Mouse (Mus musculus) ovary, postnatal 36 days (tissue): ENCODE measurements around the gene Rnaseh2a.

Source experiments
- DNase-seq: peaks from one replicate; pipeline ENCODE4 v3.0.0; 2022; ENCODE audit warnings: low spot score, mixed read lengths

The Rnaseh2a gene

DNA sequence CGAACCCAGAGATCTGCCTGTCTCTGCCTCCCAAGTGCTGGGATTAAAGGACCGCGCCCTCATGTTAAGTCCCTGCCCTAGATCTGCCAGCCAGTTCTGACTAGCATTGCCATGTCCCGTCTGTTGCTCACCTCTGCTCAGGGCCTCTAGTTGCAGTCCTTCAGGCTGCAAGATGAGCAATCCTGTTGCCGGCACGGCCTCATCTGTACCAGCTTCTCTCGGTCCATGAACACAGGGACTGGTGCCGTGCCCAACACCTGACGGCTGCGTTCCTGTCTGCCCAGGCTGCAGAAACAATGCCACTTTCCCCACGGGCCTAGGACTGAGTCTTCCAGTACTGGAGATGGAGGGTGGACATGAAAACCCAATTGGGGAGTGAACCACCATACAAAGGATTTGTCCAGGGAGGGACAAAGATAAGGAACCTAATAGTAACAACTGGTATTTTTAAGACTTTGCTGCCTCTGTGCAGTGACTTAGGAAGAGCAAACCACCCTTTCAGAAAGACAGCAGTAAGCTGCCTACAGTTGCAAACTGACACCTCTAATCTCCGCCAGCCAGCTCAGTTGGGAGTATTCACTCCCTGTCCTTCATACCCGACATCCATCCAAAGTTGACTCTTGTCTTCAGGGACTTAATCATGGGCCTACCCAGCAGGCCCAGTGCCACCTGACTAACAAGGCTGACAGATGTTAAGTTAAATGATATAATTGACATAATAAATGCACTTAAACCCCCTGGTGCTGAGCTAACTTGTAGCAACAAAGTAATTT, 1.8 kb downstream of the Rnaseh2a start:
- no peak for DNase-seq

DNA sequence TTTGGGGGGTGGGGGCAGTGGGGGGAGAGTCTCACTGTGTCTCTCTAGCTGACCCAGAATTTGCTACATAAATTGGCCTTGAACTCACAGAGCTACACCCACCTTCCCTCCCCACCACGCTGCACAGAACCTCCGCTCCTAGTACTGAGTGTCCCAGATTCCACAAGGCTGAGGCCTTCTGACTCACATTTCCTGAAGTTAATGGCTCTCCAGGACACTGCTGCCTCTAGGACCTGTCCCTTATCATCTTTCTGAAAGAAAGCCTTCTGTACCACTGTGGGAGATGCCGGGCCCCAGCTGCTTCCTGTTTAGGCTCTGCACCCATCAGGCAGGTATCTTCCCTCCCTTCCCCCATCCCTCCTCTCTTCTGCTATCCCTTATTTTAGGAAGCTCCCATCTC, 3.0 kb downstream of the Rnaseh2a start:
- DNase-seq = no peak

GRCm38 (mm10) chr8:84965731-84966291, 3.8 kb downstream of the Rnaseh2a start:
- DNase-seq = peak; percentile 91

DNA sequence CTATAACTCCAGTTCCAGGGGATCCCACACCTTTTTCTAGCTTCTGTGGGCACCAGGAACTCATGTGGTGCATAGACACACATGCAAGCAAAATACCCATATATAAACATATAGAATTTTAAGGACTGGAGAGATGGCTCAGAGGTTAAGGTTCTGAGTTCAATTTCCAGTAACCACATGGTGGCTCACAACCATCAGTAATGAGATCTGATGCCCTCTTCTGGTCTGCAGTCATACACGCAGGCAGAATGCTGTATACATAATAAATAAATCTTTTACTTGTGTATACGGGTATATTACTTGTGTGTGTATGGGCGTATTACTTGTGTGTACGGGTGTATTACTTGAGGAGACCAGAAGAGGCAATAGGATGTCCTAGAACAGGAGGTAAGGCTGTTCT, 5.6 kb downstream of the Rnaseh2a start:
- DNase-seq = no peak

DNA sequence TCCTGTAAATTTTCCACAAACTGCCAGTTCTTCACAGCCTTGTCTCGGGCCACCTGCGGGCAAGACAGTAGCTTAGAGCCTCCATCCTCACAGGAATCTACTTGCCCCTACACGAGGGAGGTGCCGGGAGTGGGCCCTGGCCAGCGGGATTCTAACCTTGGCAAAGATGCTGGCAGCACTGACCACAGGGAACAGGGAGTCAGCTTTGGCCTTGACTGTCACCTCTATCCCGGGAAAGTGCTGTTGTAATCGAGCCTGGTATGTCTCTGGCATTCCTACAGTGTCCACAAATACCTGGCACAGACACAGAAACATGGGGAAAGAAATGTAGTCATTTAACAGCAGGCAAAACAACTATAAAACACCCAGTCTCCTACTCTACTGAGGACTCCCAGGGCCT, 9.8 kb downstream of the Rnaseh2a start:
- no peak for DNase-seq

GRCm38 (mm10) chr8:84956768-84957167, 12.8 kb downstream of the Rnaseh2a start:
- DNase-seq = no peak

DNA sequence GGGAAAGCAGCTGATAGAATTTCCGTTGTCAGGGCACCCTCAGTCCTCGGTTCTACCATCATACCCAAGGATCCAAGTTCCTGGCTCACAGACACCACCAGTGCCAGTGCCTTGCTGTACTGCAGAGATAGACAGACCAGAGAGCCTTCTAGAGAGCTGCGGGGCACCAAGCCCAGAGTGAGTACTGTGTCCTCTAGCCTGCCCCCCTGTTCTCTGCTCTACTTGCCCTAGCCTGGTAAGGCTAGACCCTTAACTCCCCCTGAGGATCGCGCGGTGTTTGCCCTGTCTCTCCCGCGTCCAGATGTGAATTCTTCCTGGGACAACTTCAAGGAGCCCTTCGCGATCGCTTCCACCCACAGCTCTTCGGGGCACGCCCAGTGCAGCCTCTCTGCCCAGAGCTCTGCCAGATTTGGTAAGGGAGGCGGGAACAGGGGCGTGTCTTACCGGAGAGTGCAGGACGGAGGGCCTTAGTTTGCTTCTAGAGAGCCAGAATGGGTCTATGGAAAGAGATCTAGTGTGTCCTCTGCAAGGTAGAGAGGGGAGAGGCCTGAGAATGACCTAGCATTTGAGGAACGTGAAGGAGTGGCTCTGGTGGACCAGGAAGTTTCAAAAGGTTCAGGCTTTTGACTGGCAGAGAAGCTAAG, 16.8 kb downstream of the Rnaseh2a start:
- peak; percentile 53 for DNase-seq

DNA sequence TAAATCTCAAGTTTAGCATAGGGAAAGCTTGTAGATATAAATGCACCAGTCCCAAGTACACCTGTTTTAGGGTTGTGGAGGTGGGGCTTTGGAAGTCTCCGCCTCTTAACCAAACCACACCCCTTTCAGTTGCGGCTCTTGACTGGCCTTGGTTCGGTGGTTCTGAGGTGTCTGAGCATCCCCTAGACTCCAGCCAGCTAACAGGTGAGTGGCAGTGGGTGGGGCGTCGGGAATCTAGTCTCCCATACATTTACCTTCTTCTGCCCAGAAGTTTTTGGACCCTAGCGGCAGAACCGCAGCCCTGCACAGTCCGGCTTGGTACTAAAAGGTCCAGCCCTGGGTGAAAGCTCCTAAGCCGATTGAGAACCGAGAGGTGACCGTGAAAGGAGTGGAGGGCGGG, 19.8 kb downstream of the Rnaseh2a start:
- no peak for DNase-seq

DNA sequence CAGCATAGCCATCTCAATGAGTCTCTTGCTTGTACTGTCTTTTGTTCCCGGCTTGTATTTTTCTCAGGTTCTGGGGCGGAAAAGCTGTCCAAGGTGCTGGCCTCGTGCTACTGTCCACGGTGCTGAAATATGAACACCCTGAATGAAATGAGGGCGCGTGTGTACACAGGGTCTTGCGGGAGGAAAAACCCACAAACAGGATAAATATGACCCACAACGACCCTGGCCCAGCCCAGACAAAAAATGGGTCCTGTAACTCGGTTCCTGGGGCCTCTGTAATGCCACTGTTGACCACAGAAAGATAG, 22.4 kb downstream of the Rnaseh2a start:
- DNase-seq = peak; percentile 53

GRCm38 (mm10) chr8:84946528-84947240, 22.9 kb downstream of the Rnaseh2a start, which contains the start of gene Rtbdn:
Gene Rtbdn (plus strand): TSS chr8:84946991.
- DNase-seq = no peak

DNA sequence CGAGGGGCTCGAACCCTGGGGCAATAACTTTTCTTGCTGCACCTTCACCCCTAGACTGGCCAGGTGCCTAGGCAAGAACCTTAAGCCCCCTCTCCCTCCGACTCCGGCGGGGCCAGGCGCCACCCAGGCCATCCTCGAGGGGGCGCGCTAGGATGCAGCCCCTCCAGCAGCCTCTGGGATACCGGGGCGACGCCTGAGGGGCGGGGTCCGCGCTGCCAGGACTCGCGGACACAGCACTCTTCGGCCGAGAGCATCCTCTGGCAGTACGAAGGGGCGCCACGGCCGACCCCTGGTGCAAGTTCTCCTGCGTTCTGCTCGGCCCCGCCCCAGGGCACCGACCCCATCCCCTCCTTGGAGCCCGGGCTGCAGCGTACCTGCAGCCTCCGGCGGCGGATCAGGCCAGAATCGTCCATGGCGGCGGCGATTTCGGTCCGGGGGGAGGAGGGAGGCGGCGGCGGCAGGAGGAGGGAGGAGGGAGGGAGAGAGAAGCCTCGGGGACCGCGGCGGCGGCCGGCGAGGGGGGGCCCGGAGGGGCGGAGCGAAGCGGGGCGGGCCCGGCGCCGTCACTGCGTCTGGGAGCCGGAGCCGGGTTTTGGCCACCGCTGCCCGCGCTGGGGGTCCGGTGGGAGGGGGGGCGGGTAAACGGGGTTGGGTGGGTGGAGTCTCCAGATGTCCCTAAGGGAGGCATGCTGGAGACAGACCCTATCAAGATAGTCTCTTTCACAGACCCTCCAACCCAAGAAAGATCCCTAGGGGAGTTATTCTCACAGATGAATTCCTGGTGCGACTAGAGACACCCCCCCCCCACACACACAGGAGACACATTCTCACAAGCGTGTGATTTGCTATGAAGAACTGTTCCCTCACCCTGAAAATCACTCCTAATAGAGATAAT, 23.7 kb downstream of the Rnaseh2a start:
- DNase-seq = no peak

DNA sequence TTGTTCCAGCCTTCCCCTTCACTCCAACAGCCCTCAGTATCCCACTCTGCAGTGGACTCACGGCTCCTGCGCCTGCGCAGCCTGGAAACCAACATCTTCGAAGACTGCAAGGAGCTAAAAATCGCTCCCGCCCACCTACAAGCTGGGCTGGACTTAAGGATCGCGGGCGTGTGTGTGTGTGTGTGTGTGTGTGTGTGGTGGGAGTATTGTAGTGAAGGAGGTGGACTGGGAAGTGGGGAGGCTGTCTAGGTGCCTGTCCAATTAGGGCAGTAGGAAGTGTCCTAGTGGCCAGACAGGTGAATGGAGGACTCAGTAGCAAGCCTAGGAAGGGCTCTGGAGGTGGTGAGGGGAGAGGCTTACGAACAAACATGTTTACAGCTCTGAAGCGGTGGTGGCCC, 24.3 kb downstream of the Rnaseh2a start:
- no peak for DNase-seq

DNA sequence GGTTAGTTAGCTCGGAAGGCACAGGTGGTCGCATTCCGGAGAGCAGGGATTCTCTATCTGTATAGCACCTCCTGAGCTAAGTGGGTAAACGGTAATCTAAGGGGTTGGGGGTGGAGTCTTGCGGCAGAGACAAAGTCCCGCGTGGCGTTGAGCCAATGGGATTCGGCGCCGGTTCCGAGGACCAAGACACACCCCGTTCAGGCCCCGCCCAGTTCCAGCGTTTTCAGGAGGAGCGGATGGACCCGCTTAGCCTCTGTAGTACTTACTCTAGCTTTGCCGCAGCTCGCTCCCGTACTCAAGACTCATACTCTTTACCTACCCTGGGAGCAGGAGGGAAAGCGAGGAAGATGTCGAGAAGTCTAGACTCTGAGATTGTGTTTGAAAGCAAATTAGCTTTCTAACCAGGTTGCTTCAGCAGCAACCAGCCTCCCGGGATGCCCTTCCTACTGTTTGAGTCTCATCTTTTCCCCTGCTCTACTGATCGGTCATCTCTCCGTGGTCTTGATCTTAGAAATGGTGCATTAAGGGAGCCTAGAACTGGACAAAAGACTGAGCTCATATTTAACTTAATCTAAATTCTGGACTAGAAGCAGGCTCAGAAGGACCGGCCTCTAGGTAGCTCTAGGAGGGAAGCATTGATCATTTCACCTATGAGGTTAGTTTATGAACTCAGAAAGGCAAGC, 24.9 kb downstream of the Rnaseh2a start:
- DNase-seq = no peak

DNA sequence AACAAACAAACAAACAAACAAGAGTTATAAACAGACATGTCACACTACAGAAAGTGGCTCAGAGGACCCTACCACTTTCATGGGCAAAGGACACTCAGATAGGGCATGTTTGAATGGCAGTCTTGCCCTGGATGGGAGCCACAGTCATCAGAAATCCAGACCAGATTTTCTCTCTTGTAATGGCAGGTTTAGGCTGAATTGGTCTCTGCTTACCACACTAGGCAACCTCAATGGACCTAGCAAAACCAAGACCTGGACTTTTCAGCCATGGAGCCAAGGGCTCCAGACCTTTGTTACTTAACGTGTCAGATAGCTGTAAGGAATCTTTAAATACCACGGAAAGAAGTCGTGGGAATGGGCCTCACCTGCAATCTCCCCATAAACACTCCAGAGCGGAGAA, 25.9 kb downstream of the Rnaseh2a start:
- no peak for DNase-seq

DNA sequence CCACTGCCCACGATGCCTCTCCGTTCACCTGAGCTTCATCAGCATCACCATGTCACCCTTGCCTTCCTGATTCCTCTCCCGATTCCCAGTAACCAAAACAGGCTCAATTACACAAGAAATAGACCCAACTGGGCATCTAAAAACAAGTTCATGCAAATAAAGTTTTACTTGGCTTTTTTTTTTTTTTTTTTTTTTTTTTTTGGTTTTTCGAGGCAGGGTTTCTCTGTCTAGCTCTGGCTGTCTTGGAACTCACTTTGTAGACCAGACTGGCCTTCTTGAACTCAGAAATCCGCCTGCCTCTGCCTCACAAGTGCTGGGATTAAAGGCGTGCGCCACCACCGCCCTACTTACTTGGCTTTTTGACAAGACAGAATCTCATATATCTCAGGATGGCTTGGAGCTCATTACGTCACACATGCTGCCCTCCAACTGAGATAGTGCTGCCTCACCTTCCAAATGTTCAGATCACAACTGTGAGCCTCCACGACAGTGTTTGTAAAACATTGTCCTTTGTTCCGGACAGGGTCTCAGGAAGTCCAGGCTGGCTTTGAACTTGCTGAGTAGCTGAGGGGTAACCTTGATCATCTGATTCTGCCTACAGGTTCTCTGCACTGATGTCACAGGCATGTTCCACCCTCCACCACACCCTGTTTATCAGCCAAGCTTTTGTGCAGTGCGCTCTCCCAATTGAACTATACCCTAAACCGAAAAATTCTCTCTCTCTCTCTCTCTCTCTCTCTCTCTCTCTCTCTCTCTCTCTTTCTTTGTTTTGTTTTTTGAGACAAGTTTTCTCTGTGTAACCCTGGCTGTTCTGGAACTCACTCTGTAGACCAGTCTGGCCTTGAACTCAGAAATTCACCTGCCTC, 31.7 kb downstream of the Rnaseh2a start:
- DNase-seq = no peak

- peak; percentile 67 for DNase-seq
Observed at GRCm38 (mm10) chr8:84936962-84937546, 32.5 kb downstream of the Rnaseh2a start, which contains the start of gene Mast1. Gene Mast1 (minus strand): TSS chr8:84937359.

- DNase-seq = no peak
Observed at GRCm38 (mm10) chr8:84936041-84936961, 33.3 kb downstream of the Rnaseh2a start.

- DNase-seq = no peak
Observed at GRCm38 (mm10) chr8:84935489-84935888, 34.1 kb downstream of the Rnaseh2a start.

DNA sequence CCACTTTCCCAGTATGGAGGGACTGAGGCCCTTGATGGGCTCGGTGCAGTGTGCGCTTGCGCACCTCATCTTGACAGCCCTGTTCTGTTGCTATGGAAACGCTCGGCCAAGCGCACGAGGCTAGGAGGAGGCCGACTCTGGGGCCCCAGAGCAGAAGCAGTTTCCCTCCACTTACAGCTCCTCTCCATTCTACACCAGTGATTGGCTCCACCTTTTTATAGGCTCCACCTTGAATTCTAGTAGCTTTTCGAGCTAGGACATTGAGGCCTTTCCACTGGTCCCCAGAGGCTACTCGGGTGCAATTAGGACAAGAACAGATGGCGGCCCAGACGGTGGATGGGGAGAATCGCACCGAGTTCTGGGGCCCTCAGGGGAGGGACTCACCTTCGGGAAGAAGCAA, 34.7 kb downstream of the Rnaseh2a start:
- DNase-seq = no peak
